Mouse (Mus musculus): Measurements from ENCODE around the gene St6galnac3. TPM values are rescaled to one million over a fixed set of nuclear protein-coding genes. Genes with fewer than 3 reads are reported as not detected.

The St6galnac3 gene
- polyA plus RNA-seq, 1 experiment from 2014 or later = 38.3 TPM

- Histone ChIP-seq H3K9me3 (no peaks in the 10 kb centered on the region), H3K4me1 (replicated peaks) (no peaks in the 10 kb centered on the region), H3K9ac (replicated peaks) (no peak overlapping the region), H3K4me2 (no peak overlapping the region), H3K27me3 (no peaks in the 10 kb centered on the region), H3K27ac (no peak overlapping the region), H3K4me3 (replicated peaks) (no peak overlapping the region), H3K36me3 (no peaks in the 10 kb centered on the region)
- 92% methylated on average over 7 of the region's 7 CpGs for WGBS
- 0 out of 2 replicates have a peak, but pooled peaks have one; percentile 20 for ATAC-seq (ENCODE audit: insufficient number of reproducible peaks, insufficient read depth, low FRiP score, low TSS enrichment, low read depth)
These were observed 171.7 kb downstream of the St6galnac3 start for GRCm38 (mm10) chr3:153553226-153553625.

- no peak overlapping the region for H3K4me3 ChIP-seq (replicated peaks)
- H3K4me2 ChIP-seq = no peak overlapping the region
- no peak overlapping the region for H3K27ac ChIP-seq
- no peaks in the 10 kb centered on the region for H3K36me3 ChIP-seq
- H3K4me1 ChIP-seq (replicated peaks) = no peaks in the 10 kb centered on the region
- no peak overlapping the region for H3K9ac ChIP-seq (replicated peaks)
- no peaks in the 10 kb centered on the region for H3K27me3 ChIP-seq
- no peaks in the 10 kb centered on the region for H3K9me3 ChIP-seq
- WGBS = 85% methylated on average over 7 of the region's 7 CpGs
- no peak for ATAC-seq (ENCODE audit: insufficient number of reproducible peaks, insufficient read depth, low FRiP score, low TSS enrichment, low read depth)
These were observed 177.9 kb downstream of the St6galnac3 start for GRCm38 (mm10) chr3:153546936-153547683.

GRCm38 (mm10) chr3:153539851-153540250 is 185.1 kb downstream of the St6galnac3 start:
- H3K27me3 ChIP-seq = no peaks in the 10 kb centered on the region
- no peaks in the 10 kb centered on the region for H3K36me3 ChIP-seq
- WGBS = 93% methylated on average over 14 of the region's 14 CpGs
- H3K4me1 ChIP-seq (replicated peaks) = peaks cover 8% of the 10 kb centered on the region; the same call in 1 of the 2 replicates
- H3K4me3 ChIP-seq (replicated peaks) = no peak overlapping the region
- H3K27ac ChIP-seq = no peak overlapping the region
- H3K9ac ChIP-seq (replicated peaks) = no peak overlapping the region
- no peak for ATAC-seq (ENCODE audit: insufficient number of reproducible peaks, insufficient read depth, low FRiP score, low TSS enrichment, low read depth)
- no peaks in the 10 kb centered on the region for H3K9me3 ChIP-seq
- H3K4me2 ChIP-seq = no peak overlapping the region

- Histone ChIP-seq H3K4me1 (replicated peaks) (peaks cover 8% of the 10 kb centered on the region; the same call in 1 of the 2 replicates), H3K36me3 (no peaks in the 10 kb centered on the region), H3K9me3 (no peaks in the 10 kb centered on the region), H3K4me2 (no peak overlapping the region), H3K27me3 (no peaks in the 10 kb centered on the region), H3K9ac (replicated peaks) (no peak overlapping the region), H3K4me3 (replicated peaks) (no peak overlapping the region), H3K27ac (no peak overlapping the region)
- 35% methylated on average over 2 of the region's 2 CpGs for WGBS
- ATAC-seq (ENCODE audit: insufficient number of reproducible peaks, insufficient read depth, low FRiP score, low TSS enrichment, low read depth) = no peak
These were observed 186.6 kb downstream of the St6galnac3 start for GRCm38 (mm10) chr3:153538396-153538795.

GRCm38 (mm10) chr3:153537435-153537834 is 187.5 kb downstream of the St6galnac3 start:
- WGBS = 59% methylated on average over 3 of the region's 3 CpGs
- H3K4me2 ChIP-seq = no peak overlapping the region
- no peak for ATAC-seq (ENCODE audit: insufficient number of reproducible peaks, insufficient read depth, low FRiP score, low TSS enrichment, low read depth)
- H3K9me3 ChIP-seq = no peaks in the 10 kb centered on the region
- H3K36me3 ChIP-seq = no peaks in the 10 kb centered on the region
- H3K4me3 ChIP-seq (replicated peaks) = no peak overlapping the region
- no peaks in the 10 kb centered on the region for H3K27me3 ChIP-seq
- no peak overlapping the region for H3K9ac ChIP-seq (replicated peaks)
- peaks cover 8% of the 10 kb centered on the region; the same call in 1 of the 2 replicates for H3K4me1 ChIP-seq (replicated peaks)
- no peak overlapping the region for H3K27ac ChIP-seq

GRCm38 (mm10) chr3:153536260-153536659 is 188.7 kb downstream of the St6galnac3 start:
- H3K27ac ChIP-seq = no peak overlapping the region
- WGBS = 81% methylated on average over 4 of the region's 4 CpGs

GRCm38 (mm10) chr3:153529174-153529573 is 195.8 kb downstream of the St6galnac3 start:
- Histone ChIP-seq H3K9me3 (no peaks in the 10 kb centered on the region), H3K9ac (replicated peaks) (no peak overlapping the region), H3K27ac (no peak overlapping the region), H3K4me1 (replicated peaks) (peaks cover 14% of the 10 kb centered on the region), H3K4me2 (no peak overlapping the region), H3K36me3 (no peaks in the 10 kb centered on the region), H3K4me3 (replicated peaks) (no peak overlapping the region), H3K27me3 (no peaks in the 10 kb centered on the region)
- WGBS = 85% methylated on average over 6 of the region's 6 CpGs
- ATAC-seq (ENCODE audit: insufficient number of reproducible peaks, insufficient read depth, low FRiP score, low TSS enrichment, low read depth) = no peak

More at GRCm38 (mm10) chr3:153536260-153536659, 188.7 kb downstream of the St6galnac3 start:
- Histone ChIP-seq H3K27me3 (no peaks in the 10 kb centered on the region), H3K9me3 (no peaks in the 10 kb centered on the region), H3K9ac (replicated peaks) (no peak overlapping the region), H3K4me1 (replicated peaks) (peaks cover 8% of the 10 kb centered on the region; the same call in 1 of the 2 replicates), H3K36me3 (no peaks in the 10 kb centered on the region), H3K4me3 (replicated peaks) (no peak overlapping the region), H3K4me2 (no peak overlapping the region)
- ATAC-seq (ENCODE audit: insufficient number of reproducible peaks, insufficient read depth, low FRiP score, low TSS enrichment, low read depth) = no peak

GRCm38 (mm10) chr3:153525151-153525768 is 199.7 kb downstream of the St6galnac3 start:
- H3K4me1 ChIP-seq (replicated peaks) = peaks cover 14% of the 10 kb centered on the region
- H3K27me3 ChIP-seq = no peaks in the 10 kb centered on the region
- no peak overlapping the region for H3K9ac ChIP-seq (replicated peaks)
- WGBS = 66% methylated on average over 6 of the region's 6 CpGs
- no peaks in the 10 kb centered on the region for H3K9me3 ChIP-seq
- H3K27ac ChIP-seq = no peak overlapping the region
- no peaks in the 10 kb centered on the region for H3K36me3 ChIP-seq
- no peak for ATAC-seq (ENCODE audit: insufficient number of reproducible peaks, insufficient read depth, low FRiP score, low TSS enrichment, low read depth)
- H3K4me3 ChIP-seq (replicated peaks) = no peak overlapping the region
- H3K4me2 ChIP-seq = no peak overlapping the region

GRCm38 (mm10) chr3:153516848-153517247 is 208.1 kb downstream of the St6galnac3 start:
- no peak overlapping the region for H3K27ac ChIP-seq
- no peak for ATAC-seq (ENCODE audit: insufficient number of reproducible peaks, insufficient read depth, low FRiP score, low TSS enrichment, low read depth)
- H3K4me3 ChIP-seq (replicated peaks) = no peak overlapping the region
- H3K9ac ChIP-seq (replicated peaks) = no peak overlapping the region
- H3K36me3 ChIP-seq = no peaks in the 10 kb centered on the region
- WGBS = 74% methylated on average over 7 of the region's 7 CpGs
- no peaks in the 10 kb centered on the region for H3K27me3 ChIP-seq
- no peaks in the 10 kb centered on the region for H3K4me1 ChIP-seq (replicated peaks)
- 0 out of 2 replicates have a peak, but pooled peaks cover 4% of the 10 kb centered on the region for H3K9me3 ChIP-seq
- no peak overlapping the region for H3K4me2 ChIP-seq

- Histone ChIP-seq H3K4me1 (replicated peaks) (peaks cover 10% of the 10 kb centered on the region), H3K9me3 (0 out of 2 replicates have a peak, but pooled peaks cover under 1% of the 10 kb centered on the region), H3K27me3 (no peaks in the 10 kb centered on the region), H3K27ac (no peak overlapping the region), H3K4me3 (replicated peaks) (no peak overlapping the region), H3K36me3 (no peaks in the 10 kb centered on the region), H3K9ac (replicated peaks) (no peak overlapping the region), H3K4me2 (no peak overlapping the region)
- 65% methylated on average over 6 of the region's 6 CpGs for WGBS
- ATAC-seq (ENCODE audit: insufficient number of reproducible peaks, insufficient read depth, low FRiP score, low TSS enrichment, low read depth) = no peak
These were observed 211.4 kb downstream of the St6galnac3 start for GRCm38 (mm10) chr3:153513501-153514060.

- Histone ChIP-seq H3K9me3 (no peaks in the 10 kb centered on the region), H3K4me3 (replicated peaks) (no peak overlapping the region), H3K27me3 (no peaks in the 10 kb centered on the region), H3K4me2 (no peak overlapping the region), H3K36me3 (no peaks in the 10 kb centered on the region), H3K9ac (replicated peaks) (no peak overlapping the region), H3K4me1 (replicated peaks) (peaks cover 10% of the 10 kb centered on the region), H3K27ac (no peak overlapping the region)
- 77% methylated on average over 6 of the region's 6 CpGs for WGBS
- ATAC-seq (ENCODE audit: insufficient number of reproducible peaks, insufficient read depth, low FRiP score, low TSS enrichment, low read depth) = no peak
These were observed 212.4 kb downstream of the St6galnac3 start for GRCm38 (mm10) chr3:153512545-153512944.

Measured in limb, embryonic 12.5 days (tissue).